In the genomic region with DNA sequence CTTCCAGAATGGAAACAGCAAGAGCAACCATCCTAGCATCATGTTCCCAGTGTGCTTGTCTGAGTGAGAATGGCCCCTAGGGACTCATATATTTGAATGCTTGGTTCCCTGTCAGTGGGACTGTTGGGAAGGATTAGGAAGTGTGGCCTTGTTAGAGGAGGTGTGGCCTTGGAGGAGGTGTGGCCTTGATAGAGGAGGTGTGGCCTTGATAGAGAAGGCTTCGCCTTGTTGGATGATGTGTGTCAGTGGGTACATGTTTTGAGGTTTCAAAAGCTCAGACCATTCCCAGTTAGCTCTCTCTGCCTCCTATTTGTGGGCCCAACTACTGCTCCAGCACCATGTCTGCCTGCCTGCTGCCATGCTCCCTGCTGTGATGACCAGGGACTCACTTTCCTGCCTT, we compare ENCODE assay signal across 31 mouse cellular contexts.
"Had no signal": no experiment of that assay in that cellular context is flagged by ENCODE, and none has a peak within 500 bp of the region (broad histone marks: within the 10 kb centered on the region; RNA-seq: fewer than 3 reads in every experiment).

No protein-coding gene starts in this region.

- H3K9me3 ChIP-seq: limb, embryonic 10.5 days; limb, embryonic 12.5 days; limb, embryonic 13.5 days; limb, embryonic 15.5 days; liver, embryonic 12.5 days; liver, embryonic 13.5 days; liver, embryonic 15.5 days; lung, embryonic 15.5 days; megakaryocyte, embryonic 14.5 days; midbrain, embryonic 12.5 days; midbrain, embryonic 13.5 days; midbrain, embryonic 15.5 days; neural tube, embryonic 12.5 days; neural tube, embryonic 13.5 days had no signal

- ATAC-seq: liver, embryonic 12.5 days; liver, postnatal 0 days; lung, postnatal 0 days; midbrain, embryonic 13.5 days; midbrain, embryonic 15.5 days; midbrain, embryonic 16.5 days had no signal

- H3K9ac ChIP-seq: limb, embryonic 12.5 days; limb, embryonic 13.5 days; limb, embryonic 15.5 days; liver, embryonic 12.5 days; liver, embryonic 13.5 days; liver, embryonic 14.5 days; liver, embryonic 15.5 days; liver, postnatal 0 days; lung, embryonic 14.5 days; lung, embryonic 15.5 days; midbrain, embryonic 12.5 days; midbrain, embryonic 13.5 days; midbrain, embryonic 15.5 days; neural tube, embryonic 12.5 days; neural tube, embryonic 13.5 days had no signal

- H3K27ac ChIP-seq: limb, embryonic 10.5 days; limb, embryonic 12.5 days; limb, embryonic 13.5 days; limb, embryonic 15.5 days; liver, embryonic 12.5 days; liver, embryonic 13.5 days; liver, embryonic 14.5 days; liver, embryonic 15.5 days; lung, embryonic 15.5 days; macrophage; midbrain, embryonic 12.5 days; midbrain, embryonic 13.5 days; midbrain, embryonic 15.5 days; neural tube, embryonic 12.5 days; neural tube, embryonic 13.5 days had no signal

- H3K36me3 ChIP-seq: limb, embryonic 10.5 days; limb, embryonic 12.5 days; limb, embryonic 13.5 days; limb, embryonic 15.5 days; liver, embryonic 12.5 days; liver, embryonic 13.5 days; liver, embryonic 15.5 days; lung, embryonic 15.5 days; midbrain, embryonic 12.5 days; midbrain, embryonic 13.5 days; midbrain, embryonic 15.5 days; neural tube, embryonic 12.5 days; neural tube, embryonic 13.5 days had no signal

- H3K4me1 ChIP-seq: liver, embryonic 12.5 days; liver, embryonic 13.5 days; liver, embryonic 15.5 days; lung, embryonic 15.5 days had no signal

- H3K4me2 ChIP-seq: limb, embryonic 12.5 days; limb, embryonic 13.5 days; limb, embryonic 15.5 days; liver, embryonic 11.5 days; liver, embryonic 12.5 days; liver, embryonic 13.5 days; liver, embryonic 15.5 days; lung, embryonic 14.5 days; lung, embryonic 15.5 days; midbrain, embryonic 12.5 days; midbrain, embryonic 13.5 days; midbrain, embryonic 15.5 days; neural tube, embryonic 12.5 days; neural tube, embryonic 13.5 days had no signal

- H3K4me3 ChIP-seq: limb, embryonic 10.5 days; limb, embryonic 12.5 days; limb, embryonic 13.5 days; limb, embryonic 15.5 days; liver, embryonic 12.5 days; liver, embryonic 13.5 days; liver, embryonic 15.5 days; lung, embryonic 15.5 days; megakaryocyte, embryonic 14.5 days; midbrain, embryonic 12.5 days; midbrain, embryonic 13.5 days; midbrain, embryonic 15.5 days; myocyte; neural tube, embryonic 12.5 days; neural tube, embryonic 13.5 days had no signal

- DNase-seq: left cerebral cortex, postnatal 4 days; liver; liver, embryonic 13.5 days; liver, postnatal 0 days; lung, adult 18-20 months; lung, adult 2 months; lung, embryonic 14.5 days; lung, postnatal 10 days; lung, postnatal 14 days; lung, postnatal 36 days; lung, postnatal 4 days; midbrain, embryonic 14.5 days had no signal

- H3K27me3 ChIP-seq: liver, embryonic 12.5 days; liver, embryonic 13.5 days; lung, embryonic 15.5 days had no signal
